In genomic region chr9:54336532-54337144, GRCm38 (mm10) we compare ENCODE assay signal across 9 mouse cellular contexts. TPM values are rescaled to one million over a fixed set of nuclear protein-coding genes. Genes with fewer than 3 reads are reported as not detected.
DNase-seq lines count a peak whose midpoint lies in the region; ATAC-seq lines count a peak whose summit lies in the region.
"Had no signal": no experiment of that assay in that cellular context is flagged by ENCODE, and none has a peak within 500 bp of the region (broad histone marks: within the 10 kb centered on the region; RNA-seq: fewer than 3 reads in every experiment).

No protein-coding gene starts in this region.

- no peaks in the 10 kb centered on the region for H3K27me3 ChIP-seq in kidney, embryonic 16.5 days (ENCODE audit: insufficient read depth, low read length)
- no peaks in the 10 kb centered on the region for H3K27me3 ChIP-seq in hindbrain, embryonic 14.5 days (ENCODE audit: control insufficient read depth, insufficient read depth, low read length)
- H3K27me3 ChIP-seq: embryonic facial prominence, embryonic 13.5 days had no signal

- no peak for ATAC-seq in kidney, embryonic 16.5 days (ENCODE audit: low FRiP score, low TSS enrichment)
- ATAC-seq in hindbrain, embryonic 14.5 days (ENCODE audit: low FRiP score), result peak; percentile 46; the same call in 1 of the 2 replicates
- no peak for ATAC-seq in activated CD4-positive, CD25-positive, alpha-beta regulatory T cell, adult 4 months

- H3K27ac ChIP-seq in kidney, embryonic 16.5 days (ENCODE audit: low read length), result no peak overlapping the region
- H3K27ac ChIP-seq in hindbrain, embryonic 14.5 days, result no peak overlapping the region
- H3K27ac ChIP-seq: embryonic facial prominence, embryonic 13.5 days had no signal

- H3K4me2 ChIP-seq in kidney, embryonic 16.5 days (replicated peaks; ENCODE audit: low read depth, low read length), result no peak overlapping the region
- H3K4me2 ChIP-seq in hindbrain, embryonic 14.5 days (replicated peaks), result no peak overlapping the region
- H3K4me2 ChIP-seq: embryonic facial prominence, embryonic 13.5 days had no signal

- H3K4me3 ChIP-seq in kidney, embryonic 16.5 days (ENCODE audit: low read length), result no peak overlapping the region
- H3K4me3 ChIP-seq in hindbrain, embryonic 14.5 days (replicated peaks; ENCODE audit: low read length), result no peak overlapping the region
- H3K4me3 ChIP-seq: embryonic facial prominence, embryonic 13.5 days had no signal

- peak; percentile 34 for DNase-seq in kidney, adult 18-20 months
- peak; percentile 28 for DNase-seq in adrenal gland, postnatal 25 days
- DNase-seq in embryo, embryonic 9.5 days (ENCODE audit: extremely low spot score), result peak; percentile 59
- DNase-seq in hindbrain, embryonic 14.5 days (ENCODE audit: low spot score), result peak; percentile 91
- peak; percentile 56 to 67 for DNase-seq in left cerebral cortex, postnatal 10 days (ENCODE audit: extremely low spot score in 1 of 2, low spot score in 2 of 2)
- DNase-seq in naive thymus-derived CD4-positive, alpha-beta T cell, adult 2 months (ENCODE audit: low read depth), result peak; percentile 1

- no peak overlapping the region for H3K9ac ChIP-seq in kidney, embryonic 16.5 days (replicated peaks; ENCODE audit: low read length)
- H3K9ac ChIP-seq in hindbrain, embryonic 14.5 days, result no peak overlapping the region
- H3K9ac ChIP-seq: embryonic facial prominence, embryonic 13.5 days had no signal

- 49% methylated on average over 6 of the region's 6 CpGs for WGBS in kidney, embryonic 16.5 days
- WGBS in hindbrain, embryonic 14.5 days, result 42% methylated on average over 6 of the region's 6 CpGs

- H3K9me3 ChIP-seq in kidney, embryonic 16.5 days (ENCODE audit: low read length), result no peaks in the 10 kb centered on the region
- H3K9me3 ChIP-seq in hindbrain, embryonic 14.5 days (ENCODE audit: control insufficient read depth, low read length), result no peaks in the 10 kb centered on the region
- H3K9me3 ChIP-seq: embryonic facial prominence, embryonic 13.5 days had no signal

- H3K36me3 ChIP-seq in kidney, embryonic 16.5 days (ENCODE audit: insufficient read depth, low read length), result no peaks in the 10 kb centered on the region
- no peaks in the 10 kb centered on the region for H3K36me3 ChIP-seq in hindbrain, embryonic 14.5 days (replicated peaks; ENCODE audit: control insufficient read depth, insufficient read depth)
- H3K36me3 ChIP-seq: embryonic facial prominence, embryonic 13.5 days had no signal

- intact Hi-C loops in left cerebral cortex, postnatal 10 days (cut with DNase I), result loop anchor here (2.0 to 10.0 kb wide), 3 partner anchors 156 to 342 kb away; no protein-coding TSS in a partner anchor

- H3K4me1 ChIP-seq in kidney, embryonic 16.5 days (ENCODE audit: insufficient read depth, low read length), result no peaks in the 10 kb centered on the region
- H3K4me1 ChIP-seq in hindbrain, embryonic 14.5 days (replicated peaks; ENCODE audit: control insufficient read depth, insufficient read depth, low read length), result no peaks in the 10 kb centered on the region

RNA-seq across cellular contexts. Expression of gene Gldn, which starts 50.4 kb away (rescaled TPM):
- 3.9 and 5.0 TPM in 2 replicates for polyA plus RNA-seq in kidney, embryonic 16.5 days (2015; fragmentation: Nextera tagmentation; extraction: Ambion mirVana)
- total RNA-seq in adrenal gland, postnatal 25 days (2021), result 4.7 and 5.4 TPM in 2 replicates
- polyA plus RNA-seq in hindbrain, embryonic 14.5 days (2014; fragmentation: Nextera tagmentation; extraction: Ambion mirVana), result 0.16 TPM in 2 replicates
- under 1 TPM; 0.57 to 0.62 TPM for total RNA-seq in left cerebral cortex, postnatal 10 days (2021)
- under 1 TPM in 1 of 2 experiments, not detected in 1; 0.09 TPM for polyA plus RNA-seq in activated CD4-positive, CD25-positive, alpha-beta regulatory T cell, adult 4 months (2017; shearing (Covaris generic))

Comparison
In these comparisons a context has a peak if more than half of its experiments do, and no peak if none do; other contexts are left out.
1. DNase-seq: peak in every context shown above with its lines; median percentile 91 in hindbrain, embryonic 14.5 days; 62 in left cerebral cortex, postnatal 10 days; 59 in embryo, embryonic 9.5 days; 34 in kidney, adult 18-20 months; 28 in adrenal gland, postnatal 25 days; 1 in naive thymus-derived CD4-positive, alpha-beta T cell, adult 2 months.